Mouse (Mus musculus) stomach, postnatal 0 days (tissue): ENCODE data around the gene Surf2.

Experiments used
- CTCF ChIP-seq: IDR thresholded peaks from 2 replicates; pipeline ENCODE4 v1.5.1; 2016; ENCODE audit warnings: antibody characterized with exemption, low read depth, mild to moderate bottlenecking, moderate library complexity
- EP300 ChIP-seq: optimal IDR thresholded peaks from 2 replicates; pipeline ENCODE3; 2016; ENCODE audit warnings: antibody characterized with exemption

- TF ChIP-seq CTCF (no peak), EP300 (no peak)
Observed at GRCm38 (mm10) chr2:26932473-26933303, 16.5 kb downstream of the Surf2 start.
